Mouse (Mus musculus): Measurements from ENCODE around the gene Ppef1. TPM values are rescaled to one million over a fixed set of nuclear protein-coding genes. Genes with fewer than 3 reads are reported as not detected.

Gene Ppef1
- 0.07 and 0.15 TPM in 2 replicates for total RNA-seq (2012; rRNA removed)
- polyA plus RNA-seq (2012; ENCODE audit: insufficient read depth in 1 of 2, insufficient read length in 2 of 2, low read depth in 1 of 2, low replicate concordance in 2 of 2, missing spikeins in 1 of 2): not detected

DNA sequence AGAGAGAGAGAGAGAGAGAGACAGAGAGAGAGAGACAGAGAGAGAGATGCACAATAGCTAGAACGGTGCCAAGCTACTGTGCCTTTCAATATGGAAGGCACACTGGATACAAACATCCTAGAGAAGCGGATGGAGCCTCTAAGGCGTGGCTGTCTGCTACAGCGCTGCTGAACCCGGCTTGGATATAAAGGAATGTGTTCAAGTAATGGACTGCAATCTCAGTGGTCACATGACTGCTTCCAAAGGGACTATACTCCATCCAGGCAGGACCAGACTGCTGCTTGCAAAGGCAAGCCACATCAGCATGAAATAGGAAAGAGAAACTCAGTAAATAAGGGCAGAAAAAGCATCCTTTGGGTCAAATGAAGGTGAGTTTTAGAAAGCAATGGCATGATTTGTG, at the start of gene Ppef1:
Gene Ppef1, minus strand, starts transcription at position 116 of the 400 bp plus-strand sequence.
- H3K79me2 ChIP-seq (ENCODE audit: control insufficient read depth, insufficient read depth, low read length, poor library complexity): no peaks in the 10 kb centered on the region
- no peak within 1 kb of the TSS for H3K27ac ChIP-seq (ENCODE audit: control insufficient read depth, low read depth, low read length)
- no peaks in the 10 kb centered on the region for H3K9me3 ChIP-seq (replicated peaks; ENCODE audit: insufficient read depth, low read length)
- no peak for DNase-seq (ENCODE audit: low read depth, low spot score)
- no peaks in the 10 kb centered on the region for H3K36me3 ChIP-seq (ENCODE audit: control insufficient read depth in 1 of 2, insufficient read depth in 2 of 2, low read length in 2 of 2)
- peaks cover 4 to 6% of the 10 kb centered on the region in 2 experiments; a peak in 2 of 4 replicates for H3K4me1 ChIP-seq (ENCODE audit: control insufficient read depth in 1 of 2, insufficient read depth in 2 of 2, low read length in 2 of 2)
- H3K4me3 ChIP-seq (ENCODE audit: control insufficient read depth in 1 of 2, insufficient read depth in 1 of 2, low read depth in 2 of 2, low read length in 2 of 2): no peak within 1 kb of the TSS
- no peak for TF ChIP-seq E2F4 (IDR thresholded peaks at IDR 0.05; ENCODE audit: borderline replicate concordance, low read depth, low read length)
- TF ChIP-seq MEF2A (IDR thresholded peaks at IDR 0.05; ENCODE audit: extremely low read depth, insufficient replicate concordance, low read depth, low read length, poor library complexity, severe bottlenecking): no peak
- TF ChIP-seq ETS1 (IDR thresholded peaks at IDR 0.05; ENCODE audit: low read depth, low read length): no peak
- no peak for TF ChIP-seq MXI1 (IDR thresholded peaks at IDR 0.05; ENCODE audit: low read depth, low read length)
- no peak for TF ChIP-seq SIN3A (IDR thresholded peaks at IDR 0.05; ENCODE audit: low read length)
- no peak for TF ChIP-seq ZC3H11A (IDR thresholded peaks at IDR 0.05; ENCODE audit: low read depth, low read length)
- no peak for TF ChIP-seq SMC3 (IDR thresholded peaks at IDR 0.05; ENCODE audit: low read depth, low read length)
- TF ChIP-seq NELFE (IDR thresholded peaks at IDR 0.05; ENCODE audit: low read depth, low read length): no peak
- TF ChIP-seq UBTF (IDR thresholded peaks at IDR 0.05; ENCODE audit: borderline replicate concordance, insufficient read depth, low read depth, low read length): no peak
- TF ChIP-seq TBP (IDR thresholded peaks at IDR 0.05; ENCODE audit: low read depth, low read length): no peak
- TF ChIP-seq BHLHE40 (IDR thresholded peaks at IDR 0.05; ENCODE audit: borderline replicate concordance, low read depth, low read length): no peak
- no peak for TF ChIP-seq MAX (IDR thresholded peaks at IDR 0.05; ENCODE audit: low read length)
- no peak for TF ChIP-seq EP300 (IDR thresholded peaks at IDR 0.05; ENCODE audit: low read depth in 1 of 2, low read length in 2 of 2)
- H3K9ac ChIP-seq (ENCODE audit: control insufficient read depth, low read depth, low read length, poor library complexity, severe bottlenecking): no peak within 1 kb of the TSS
- no peaks in the 10 kb centered on the region for H3K27me3 ChIP-seq (ENCODE audit: control insufficient read depth in 1 of 2, insufficient read depth in 2 of 2, low read length in 2 of 2)

- Histone ChIP-seq H3K4me3 (ENCODE audit: control insufficient read depth in 1 of 2, insufficient read depth in 1 of 2, low read depth in 2 of 2, low read length in 2 of 2) (no peak overlapping the region), H3K79me2 (ENCODE audit: control insufficient read depth, insufficient read depth, low read length, poor library complexity) (no peaks in the 10 kb centered on the region), H3K9ac (ENCODE audit: control insufficient read depth, low read depth, low read length, poor library complexity, severe bottlenecking) (no peak overlapping the region), H3K9me3 (replicated peaks; ENCODE audit: insufficient read depth, low read length) (no peaks in the 10 kb centered on the region), H3K27ac (ENCODE audit: control insufficient read depth, low read depth, low read length) (no peak overlapping the region), H3K36me3 (ENCODE audit: control insufficient read depth in 1 of 2, insufficient read depth in 2 of 2, low read length in 2 of 2) (no peaks in the 10 kb centered on the region), H3K4me1 (ENCODE audit: control insufficient read depth in 1 of 2, insufficient read depth in 2 of 2, low read length in 2 of 2) (no peaks in the 10 kb centered on the region), H3K27me3 (ENCODE audit: control insufficient read depth in 1 of 2, insufficient read depth in 2 of 2, low read length in 2 of 2) (no peaks in the 10 kb centered on the region)
- DNase-seq (ENCODE audit: low read depth, low spot score): no peak
- no peak for TF ChIP-seq POLR2AphosphoS5 (IDR thresholded peaks at IDR 0.05; ENCODE audit: borderline replicate concordance, low read depth, low read length)
- no peak for TF ChIP-seq USF1 (IDR thresholded peaks at IDR 0.05; ENCODE audit: low read depth, low read length)
- TF ChIP-seq MYB (IDR thresholded peaks at IDR 0.05; ENCODE audit: low read depth, low read length): no peak
- TF ChIP-seq TBP (IDR thresholded peaks at IDR 0.05; ENCODE audit: low read depth, low read length): no peak
- TF ChIP-seq MXI1 (IDR thresholded peaks at IDR 0.05; ENCODE audit: low read depth, low read length): no peak
- no peak for TF ChIP-seq ZMIZ1 (IDR thresholded peaks at IDR 0.05; ENCODE audit: low read depth, low read length)
- no peak for TF ChIP-seq CHD2 (IDR thresholded peaks at IDR 0.05; ENCODE audit: low read length)
Observed at GRCm38 (mm10) chrX:160782276-160782675, 46.7 kb upstream of the Ppef1 start.

Measured in MEL (cell line).